Mouse (Mus musculus) heart, postnatal 0 days (tissue): Measurements from ENCODE around the gene Fnbp1.

ENCODE experiments used
- CTCF ChIP-seq: IDR thresholded peaks from 2 replicates; pipeline ENCODE4 v1.5.1; 2016; ENCODE audit warnings: antibody characterized with exemption, control low read depth, low read depth
- EP300 ChIP-seq: IDR thresholded peaks from 2 replicates; pipeline ENCODE4 v1.6.1; 2016; ENCODE audit warnings: antibody characterized with exemption, low read depth

DNA sequence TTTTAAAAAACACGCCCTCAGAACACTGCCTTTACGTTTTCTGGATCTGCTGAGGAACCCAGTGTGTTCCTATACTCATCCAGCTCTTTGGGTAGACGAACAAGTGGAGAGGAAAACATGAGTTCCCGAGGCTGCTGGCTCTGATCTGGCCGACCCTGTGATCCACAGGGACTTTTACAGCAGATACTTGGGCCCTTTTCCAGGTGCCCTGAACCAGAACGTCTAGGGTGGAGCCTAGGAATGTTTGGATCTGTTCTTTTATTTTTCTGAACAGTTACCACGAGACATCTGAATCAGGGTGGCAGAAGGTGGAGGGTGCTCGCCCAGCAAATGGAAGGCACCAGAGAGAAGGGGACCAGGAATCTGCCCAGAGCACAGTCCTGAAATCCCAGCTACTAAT lies 42.7 kb downstream of the Fnbp1 start:
- TF ChIP-seq CTCF = no peak
- TF ChIP-seq EP300 = no peak
